Mouse (Mus musculus) brain, adult 2 months (tissue): ENCODE results near the gene Ctsl.

Source experiments
- DNase-seq: peaks from one replicate; pipeline ENCODE4 v3.0.0; 2011; ENCODE audit warnings: low read depth, low spot score

Ctsl gene

DNA sequence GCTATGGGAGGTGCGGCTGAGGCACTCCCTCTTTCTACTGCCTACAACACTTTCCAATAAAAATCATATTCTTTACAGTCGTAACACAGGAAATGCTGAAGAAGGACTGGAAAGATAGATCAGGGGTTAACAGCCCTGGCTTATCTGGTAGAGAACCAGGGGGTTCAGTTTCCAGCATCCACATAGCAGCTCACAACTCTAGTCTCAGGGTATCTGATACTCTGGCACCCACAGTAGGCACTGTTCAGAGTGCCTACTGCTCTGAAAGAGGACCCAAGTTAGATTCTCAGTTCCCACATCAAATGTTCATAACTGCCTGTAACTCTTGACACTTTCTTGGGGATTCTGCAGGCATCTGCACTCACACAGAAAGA lies 57.8 kb downstream of the Ctsl start:
- no peak for DNase-seq

GRCm38 (mm10) chr13:64312024-64312915 lies 58.4 kb downstream of the Ctsl start, which contains the start of gene Aaed1:
Gene Aaed1, minus strand, starts transcription at chr13:64312710.
- peak; percentile 95 for DNase-seq

- DNase-seq = no peak
These were observed 59.4 kb downstream of the Ctsl start for GRCm38 (mm10) chr13:64311266-64311665.

DNA sequence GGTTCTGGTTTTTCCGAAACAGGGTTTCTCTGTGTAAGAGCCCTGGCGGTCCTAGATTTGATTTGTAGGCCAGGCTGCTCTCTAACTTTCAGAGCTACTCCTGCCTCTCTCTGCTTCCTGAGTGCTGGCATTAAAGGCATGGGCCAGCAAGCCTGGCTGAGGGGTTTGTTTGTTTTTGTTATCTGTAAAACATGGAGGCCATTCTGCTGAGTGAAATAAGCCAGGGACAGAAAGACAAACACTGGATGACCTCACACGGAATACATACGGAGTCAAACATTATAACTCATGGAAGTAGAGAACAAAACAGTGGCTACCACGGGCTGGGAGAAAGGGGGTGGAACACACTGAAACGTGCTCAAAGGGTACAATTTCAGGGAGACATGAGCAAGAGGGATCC lies 60.1 kb downstream of the Ctsl start:
- no peak for DNase-seq

GRCm38 (mm10) chr13:64309842-64310241 lies 60.8 kb downstream of the Ctsl start:
- DNase-seq = no peak
